Comparison of ENCODE assay signal across 10 mouse cellular contexts in the genomic region with DNA sequence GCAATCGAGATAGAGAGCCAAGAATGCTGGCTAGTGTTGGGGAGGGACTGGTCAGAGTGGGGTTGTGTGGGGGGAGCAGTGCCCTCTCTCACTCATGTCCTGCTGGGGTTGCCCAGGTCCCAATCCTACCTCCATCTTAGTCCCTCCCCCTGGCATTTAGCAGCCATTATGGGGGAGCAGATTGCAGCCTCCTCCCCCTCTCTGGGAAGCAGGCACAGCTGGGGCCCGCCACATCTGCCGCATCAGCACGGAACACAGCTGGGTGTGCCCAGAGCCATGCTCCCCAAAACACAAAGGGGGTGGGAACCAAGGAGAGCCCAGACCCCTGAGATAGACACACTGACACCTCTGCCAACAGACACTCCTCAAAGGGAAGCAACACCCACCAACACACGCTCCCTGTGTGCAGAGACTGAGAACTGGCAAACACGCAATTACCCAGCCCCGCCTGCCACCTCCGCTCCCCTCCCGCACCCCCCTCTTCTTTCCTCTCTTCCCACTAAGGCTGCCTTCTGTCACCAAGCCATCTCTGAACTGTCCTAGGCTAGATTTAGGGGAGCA. TPM values are rescaled to one million over a fixed set of nuclear protein-coding genes. Genes with fewer than 3 reads are reported as not detected.
A peak's percentile ranks its signal among the peaks of the same experiment; 100 is the strongest.
DNase-seq lines count a peak whose midpoint lies in the region; ATAC-seq and TF ChIP-seq lines count a peak whose summit lies in the region.
"Had no signal": no experiment of that assay in that cellular context is flagged by ENCODE, and none has a peak within 500 bp of the region (broad histone marks: within the 10 kb centered on the region; RNA-seq: fewer than 3 reads in every experiment).

No protein-coding gene starts in this region.

- H3K4me3 ChIP-seq in erythroblast, embryonic 14.5 days (replicated peaks): peak overlapping the region; percentile 47
- no peak overlapping the region for H3K4me3 ChIP-seq in liver, embryonic 14.5 days (ENCODE audit: insufficient read depth in 1 of 2, low read depth in 2 of 2, low read length in 2 of 2)

- H3K9me3 ChIP-seq in erythroblast, embryonic 14.5 days (ENCODE audit: control insufficient read depth, low read length): no peaks in the 10 kb centered on the region
- no peaks in the 10 kb centered on the region for H3K9me3 ChIP-seq in liver, embryonic 14.5 days (ENCODE audit: control insufficient read depth, low read length)

- WGBS in liver, embryonic 14.5 days (ENCODE audit: insufficient replicate concordance): 11% methylated on average over 9 of the region's 9 CpGs

- no peak overlapping the region for H3K9ac ChIP-seq in liver, embryonic 14.5 days (replicated peaks)

- peaks cover 26% of the 10 kb centered on the region for H3K36me3 ChIP-seq in erythroblast, embryonic 14.5 days (ENCODE audit: control insufficient read depth)
- H3K36me3 ChIP-seq in liver, embryonic 14.5 days (replicated peaks; ENCODE audit: control insufficient read depth, insufficient read depth, low read depth): no peaks in the 10 kb centered on the region

- no peak for TF ChIP-seq EP300 in liver, embryonic 14.5 days (IDR thresholded peaks at IDR 0.05; ENCODE audit: low read depth)

- H3K4me2 ChIP-seq in liver, embryonic 14.5 days (ENCODE audit: low read depth): peak overlapping the region; percentile 58

- ATAC-seq in erythroblast, adult 5-6 weeks (replicated peaks; ENCODE audit: low FRiP score, poor library complexity, severe bottlenecking): no peak
- ATAC-seq in liver, embryonic 14.5 days (ENCODE audit: insufficient read depth): peak; percentile 61

- DNase-seq in right cerebral cortex, adult 18-20 months: peak; percentile 73
- no peak for DNase-seq in right cerebral cortex, postnatal 14 days
- DNase-seq in liver, embryonic 14.5 days (ENCODE audit: low read depth in 3 of 3, low spot score in 3 of 3): peak in 1 of 3 experiments; percentile 20
- DNase-seq in telencephalon, adult 2 months (ENCODE audit: low read depth, low spot score): peak; percentile 55
- DNase-seq in spleen, adult 18-20 months: no peak
- no peak for DNase-seq in kidney, postnatal 36 days

- no peak overlapping the region for H3K27ac ChIP-seq in liver, embryonic 14.5 days
- H3K27ac ChIP-seq: macrophage had no signal

- H3K27me3 ChIP-seq in erythroblast, embryonic 14.5 days (ENCODE audit: control insufficient read depth): peaks cover 49% of the 10 kb centered on the region
- H3K27me3 ChIP-seq in liver, embryonic 14.5 days (ENCODE audit: control insufficient read depth, insufficient read depth, low read length): peaks cover 32% of the 10 kb centered on the region

- peaks cover 65% of the 10 kb centered on the region for H3K4me1 ChIP-seq in erythroblast, embryonic 14.5 days (ENCODE audit: control insufficient read depth)
- peaks cover 23 to 36% of the 10 kb centered on the region in 2 experiments for H3K4me1 ChIP-seq in liver, embryonic 14.5 days (replicated peaks; ENCODE audit: control insufficient read depth in 2 of 2, insufficient read depth in 2 of 2, low read length in 1 of 2)

- no peak for TF ChIP-seq CTCF in liver, embryonic 14.5 days (IDR thresholded peaks at IDR 0.05; ENCODE audit: low read depth)

RNA-seq across cellular contexts. Expression of a gene that starts 5.0 kb away (rescaled TPM):
- polyA plus RNA-seq in erythroblast, embryonic 14.5 days (2012): 0.02 TPM in 1 of 2 replicates, not detected in the other
- total RNA-seq in erythroblast, adult 5-6 weeks (2015; ENCODE audit: low replicate concordance): not detected in 2 replicates
- total RNA-seq in erythroblast, adult 5-6 weeks (2017; ENCODE audit: low replicate concordance): not detected in 2 replicates
- 0.03 TPM in 2 replicates for polyA plus RNA-seq in liver, embryonic 14.5 days (2012; rRNA removed)
- polyA plus RNA-seq in liver, embryonic 14.5 days (2014; fragmentation: Nextera tagmentation; extraction: Ambion mirVana): not detected in 2 replicates
- total RNA-seq: common myeloid progenitor, adult 5-6 weeks had no signal
- polyA plus RNA-seq: macrophage had no signal

RNA-seq across cellular contexts. Expression of a gene that starts 9.5 kb away (rescaled TPM):
- 11.6 and 12.7 TPM in 2 replicates for polyA plus RNA-seq in erythroblast, embryonic 14.5 days (2012)
- total RNA-seq in erythroblast, adult 5-6 weeks (2015; ENCODE audit: low replicate concordance): 2.9 and 14.4 TPM in 2 replicates
- 6.1 and 20.1 TPM in 2 replicates for total RNA-seq in erythroblast, adult 5-6 weeks (2017; ENCODE audit: low replicate concordance)
- 34.3 and 38.2 TPM in 2 replicates for polyA plus RNA-seq in liver, embryonic 14.5 days (2012; rRNA removed)
- polyA plus RNA-seq in liver, embryonic 14.5 days (2014; fragmentation: Nextera tagmentation; extraction: Ambion mirVana): 22.8 and 31.1 TPM in 2 replicates

RNA-seq across cellular contexts. Expression of a gene that starts 33.9 kb away (rescaled TPM):
- polyA plus RNA-seq in erythroblast, embryonic 14.5 days (2012): 0.26 and 0.30 TPM in 2 replicates
- total RNA-seq in erythroblast, adult 5-6 weeks (2015; ENCODE audit: low replicate concordance): 0.42 TPM in 1 of 2 replicates, not detected in the other
- 0.26 and 1.3 TPM in 2 replicates for total RNA-seq in erythroblast, adult 5-6 weeks (2017; ENCODE audit: low replicate concordance)
- 5.0 and 5.2 TPM in 2 replicates for polyA plus RNA-seq in liver, embryonic 14.5 days (2012; rRNA removed)
- polyA plus RNA-seq in liver, embryonic 14.5 days (2014; fragmentation: Nextera tagmentation; extraction: Ambion mirVana): 2.8 and 3.6 TPM in 2 replicates

RNA-seq across cellular contexts. Expression of a gene that starts 34.1 kb away (rescaled TPM):
- polyA plus RNA-seq in erythroblast, embryonic 14.5 days (2012): 0.04 and 0.13 TPM in 2 replicates
- total RNA-seq in erythroblast, adult 5-6 weeks (2015; ENCODE audit: low replicate concordance): not detected in 2 replicates
- not detected in 2 replicates for total RNA-seq in erythroblast, adult 5-6 weeks (2017; ENCODE audit: low replicate concordance)
- 0.13 and 0.18 TPM in 2 replicates for polyA plus RNA-seq in liver, embryonic 14.5 days (2012; rRNA removed)
- 0.09 TPM in 1 of 2 replicates, not detected in the other for polyA plus RNA-seq in liver, embryonic 14.5 days (2014; fragmentation: Nextera tagmentation; extraction: Ambion mirVana)
- polyA plus RNA-seq: macrophage had no signal

Comparison
In these comparisons a context has a peak if more than half of its experiments do, and no peak if none do; other contexts are left out.
1. DNase-seq: peak in right cerebral cortex, adult 18-20 months (single experiment) and telencephalon, adult 2 months (single experiment); none in right cerebral cortex, postnatal 14 days (single experiment), spleen, adult 18-20 months (0 of 2) and kidney, postnatal 36 days (0 of 2).